Mouse (Mus musculus): ENCODE data around the gene Olfr958. TPM values are rescaled to one million over a fixed set of nuclear protein-coding genes. Genes with fewer than 3 reads are reported as not detected.

Gene Olfr958
- not detected in 2 replicates for polyA plus RNA-seq (2015; fragmentation: Nextera tagmentation; extraction: Ambion mirVana)

GRCm38 (mm10) chr9:39553946-39554345 is at the start of gene Olfr958:
Gene Olfr958 (minus strand): TSS chr9:39554054.
- 58% methylated on average over 2 of the region's 2 CpGs for WGBS
- Histone ChIP-seq H3K4me1 (ENCODE audit: control insufficient read depth, insufficient read depth, low read length) (peaks cover 11% of the 10 kb centered on the region), H3K9me3 (replicated peaks; ENCODE audit: control insufficient read depth, low read length, poor library complexity, severe bottlenecking) (no peaks in the 10 kb centered on the region), H3K36me3 (ENCODE audit: control insufficient read depth, insufficient read depth, low read length) (no peaks in the 10 kb centered on the region), H3K9ac (ENCODE audit: low read depth, low read length) (no peak within 1 kb of the TSS), H3K4me2 (ENCODE audit: low read length) (no peak within 1 kb of the TSS), H3K27ac (ENCODE audit: low read length) (no peak within 1 kb of the TSS), H3K4me3 (ENCODE audit: low read depth, low read length) (no peak within 1 kb of the TSS), H3K27me3 (ENCODE audit: control insufficient read depth, insufficient read depth, low read depth, low read length) (no peaks in the 10 kb centered on the region)
- ATAC-seq, result no peak

DNA sequence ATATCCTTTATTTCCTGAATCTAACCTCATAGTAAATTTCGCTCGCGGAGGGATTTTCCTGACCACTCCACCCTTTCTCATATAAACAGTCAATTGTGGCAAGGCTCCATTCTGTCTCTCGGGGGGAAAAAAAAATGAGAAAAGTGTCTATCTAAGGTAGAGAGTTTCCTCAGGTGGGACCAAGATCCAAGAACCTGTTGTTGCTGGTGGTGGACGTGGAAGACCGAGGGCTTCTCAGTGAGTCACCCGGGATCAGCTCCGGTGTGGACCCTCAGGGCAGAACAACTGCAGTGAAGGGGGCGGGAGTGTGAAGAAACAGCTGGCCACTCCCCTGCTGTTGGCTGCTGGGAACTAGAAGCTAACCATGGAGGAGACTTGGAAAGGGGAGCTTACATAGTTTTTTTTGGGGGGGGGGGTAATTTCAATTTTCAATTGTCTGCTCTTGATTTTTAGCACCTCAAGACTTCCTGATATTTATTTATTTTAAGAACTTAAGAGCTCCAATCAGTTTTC is 49.5 kb upstream of the Olfr958 start:
- ATAC-seq, result peak; percentile 75
- peak overlapping the region; percentile 81 for H3K27ac ChIP-seq (ENCODE audit: low read length)
- peaks cover 5% of the 10 kb centered on the region for H3K4me1 ChIP-seq (ENCODE audit: control insufficient read depth, insufficient read depth, low read length)
- H3K27me3 ChIP-seq (ENCODE audit: control insufficient read depth, insufficient read depth, low read depth, low read length), result no peaks in the 10 kb centered on the region
- peak overlapping the region; percentile 45 for H3K4me3 ChIP-seq (ENCODE audit: low read depth, low read length)
- under 1% methylated on average over 9 of the region's 9 CpGs for WGBS
- H3K9me3 ChIP-seq (replicated peaks; ENCODE audit: control insufficient read depth, low read length, poor library complexity, severe bottlenecking), result no peaks in the 10 kb centered on the region
- peak overlapping the region; percentile 56 for H3K9ac ChIP-seq (ENCODE audit: low read depth, low read length)
- H3K36me3 ChIP-seq (ENCODE audit: control insufficient read depth, insufficient read depth, low read length), result peaks cover 12% of the 10 kb centered on the region
- H3K4me2 ChIP-seq (ENCODE audit: low read length), result peak overlapping the region; percentile 90

DNA sequence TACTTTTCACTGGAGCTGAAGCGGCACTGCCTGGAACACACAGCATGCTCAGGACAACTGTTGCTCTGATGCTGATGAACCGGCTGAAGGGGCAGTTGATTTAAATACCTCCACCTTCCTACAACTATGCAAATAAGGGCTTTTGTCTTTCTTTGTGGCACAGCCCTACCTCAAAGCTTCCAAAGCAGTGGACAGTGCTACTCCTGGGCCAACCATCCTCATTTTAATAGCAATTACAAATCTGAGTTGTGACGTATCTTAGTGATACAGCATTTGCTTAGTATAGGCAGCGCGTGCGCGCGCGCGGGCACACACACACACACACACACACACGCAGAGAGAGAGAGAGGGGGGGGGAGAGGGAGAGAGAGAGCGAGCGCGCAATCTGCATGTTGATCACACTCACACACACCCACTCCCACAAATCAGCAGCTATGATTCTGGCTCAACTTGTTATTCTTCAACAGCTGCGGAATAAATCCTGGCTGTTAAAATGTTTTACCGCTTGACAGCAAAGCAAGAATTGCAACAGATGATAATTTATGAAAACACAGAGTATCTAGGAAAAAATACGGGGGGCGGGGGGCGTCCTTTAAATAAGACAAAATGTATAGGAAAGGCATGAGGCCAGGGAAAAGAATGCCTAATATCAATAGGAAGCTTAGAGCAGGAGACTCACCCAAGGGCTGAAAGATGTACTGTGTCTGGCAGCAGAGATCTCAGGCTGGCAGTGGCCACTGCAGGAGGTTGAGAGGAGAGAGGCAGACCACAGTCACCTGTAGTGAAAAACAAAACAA is 48.9 kb upstream of the Olfr958 start:
- Histone ChIP-seq H3K36me3 (ENCODE audit: control insufficient read depth, insufficient read depth, low read length) (peaks cover 14% of the 10 kb centered on the region), H3K4me2 (ENCODE audit: low read length) (peak overlapping the region; percentile 90), H3K27me3 (ENCODE audit: control insufficient read depth, insufficient read depth, low read depth, low read length) (no peaks in the 10 kb centered on the region), H3K9ac (ENCODE audit: low read depth, low read length) (peak overlapping the region; percentile 56), H3K9me3 (replicated peaks; ENCODE audit: control insufficient read depth, low read length, poor library complexity, severe bottlenecking) (no peaks in the 10 kb centered on the region), H3K27ac (ENCODE audit: low read length) (peak overlapping the region; percentile 81), H3K4me1 (ENCODE audit: control insufficient read depth, insufficient read depth, low read length) (peaks cover 5% of the 10 kb centered on the region), H3K4me3 (ENCODE audit: low read depth, low read length) (peak overlapping the region; percentile 45)
- peak; percentile 93 for ATAC-seq
- WGBS, result under 1% methylated on average over 18 of the region's 19 CpGs

- ATAC-seq, result no peak
- WGBS, result 89% methylated on average over 5 of the region's 5 CpGs
- H3K9ac ChIP-seq (ENCODE audit: low read depth, low read length), result no peak overlapping the region
- no peaks in the 10 kb centered on the region for H3K27me3 ChIP-seq (ENCODE audit: control insufficient read depth, insufficient read depth, low read depth, low read length)
- no peak overlapping the region for H3K4me2 ChIP-seq (ENCODE audit: low read length)
- no peaks in the 10 kb centered on the region for H3K4me1 ChIP-seq (ENCODE audit: control insufficient read depth, insufficient read depth, low read length)
- no peak overlapping the region for H3K4me3 ChIP-seq (ENCODE audit: low read depth, low read length)
- H3K9me3 ChIP-seq (replicated peaks; ENCODE audit: control insufficient read depth, low read length, poor library complexity, severe bottlenecking), result no peaks in the 10 kb centered on the region
- no peak overlapping the region for H3K27ac ChIP-seq (ENCODE audit: low read length)
- no peaks in the 10 kb centered on the region for H3K36me3 ChIP-seq (ENCODE audit: control insufficient read depth, insufficient read depth, low read length)
Observed at GRCm38 (mm10) chr9:39577050-39577449, 23.2 kb upstream of the Olfr958 start.

DNA sequence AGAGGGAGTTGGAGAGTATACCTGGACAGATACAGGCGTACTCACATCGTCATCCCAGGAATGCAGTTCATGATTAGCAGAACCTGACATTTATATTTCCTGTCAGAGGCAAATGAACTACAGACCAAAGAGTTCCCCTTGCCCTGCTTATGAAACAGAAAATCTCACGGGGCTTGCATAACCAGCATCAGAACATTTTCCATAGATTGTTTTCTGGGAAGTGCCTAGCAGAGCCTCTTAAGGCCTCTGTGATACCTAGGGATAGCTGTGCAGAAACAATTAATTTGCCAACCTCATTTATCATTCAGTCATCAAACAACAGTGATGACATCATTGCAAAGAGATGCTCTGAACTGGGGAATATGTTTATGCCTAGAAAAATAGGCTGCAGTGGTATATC is 21.6 kb upstream of the Olfr958 start, which contains the start of gene Olfr959:
Gene Olfr959 (minus strand): TSS at position 101 of the 400 bp plus-strand sequence.
- Histone ChIP-seq H3K36me3 (ENCODE audit: control insufficient read depth, insufficient read depth, low read length) (no peaks in the 10 kb centered on the region), H3K9ac (ENCODE audit: low read depth, low read length) (no peak within 1 kb of the TSS), H3K27me3 (ENCODE audit: control insufficient read depth, insufficient read depth, low read depth, low read length) (no peaks in the 10 kb centered on the region), H3K4me1 (ENCODE audit: control insufficient read depth, insufficient read depth, low read length) (no peaks in the 10 kb centered on the region), H3K27ac (ENCODE audit: low read length) (no peak within 1 kb of the TSS), H3K9me3 (replicated peaks; ENCODE audit: control insufficient read depth, low read length, poor library complexity, severe bottlenecking) (no peaks in the 10 kb centered on the region), H3K4me3 (ENCODE audit: low read depth, low read length) (no peak within 1 kb of the TSS), H3K4me2 (ENCODE audit: low read length) (no peak within 1 kb of the TSS)
- 90% methylated on average over 3 of the region's 3 CpGs for WGBS
- ATAC-seq, result no peak

GRCm38 (mm10) chr9:39558349-39558647 is 4.4 kb upstream of the Olfr958 start:
- Histone ChIP-seq H3K4me1 (ENCODE audit: control insufficient read depth, insufficient read depth, low read length) (peaks cover 11% of the 10 kb centered on the region), H3K9me3 (replicated peaks; ENCODE audit: control insufficient read depth, low read length, poor library complexity, severe bottlenecking) (no peaks in the 10 kb centered on the region), H3K4me3 (ENCODE audit: low read depth, low read length) (no peak overlapping the region), H3K36me3 (ENCODE audit: control insufficient read depth, insufficient read depth, low read length) (no peaks in the 10 kb centered on the region), H3K27ac (ENCODE audit: low read length) (peak overlapping the region; percentile 91; the same call in 1 of the 2 replicates), H3K27me3 (ENCODE audit: control insufficient read depth, insufficient read depth, low read depth, low read length) (no peaks in the 10 kb centered on the region), H3K9ac (ENCODE audit: low read depth, low read length) (no peak overlapping the region), H3K4me2 (ENCODE audit: low read length) (no peak overlapping the region)
- ATAC-seq, result peak; percentile 63

- Histone ChIP-seq H3K4me2 (ENCODE audit: low read length) (no peak overlapping the region), H3K4me3 (ENCODE audit: low read depth, low read length) (no peak overlapping the region), H3K27ac (ENCODE audit: low read length) (peak overlapping the region; percentile 91), H3K36me3 (ENCODE audit: control insufficient read depth, insufficient read depth, low read length) (no peaks in the 10 kb centered on the region), H3K27me3 (ENCODE audit: control insufficient read depth, insufficient read depth, low read depth, low read length) (no peaks in the 10 kb centered on the region), H3K4me1 (ENCODE audit: control insufficient read depth, insufficient read depth, low read length) (peaks cover 11% of the 10 kb centered on the region), H3K9ac (ENCODE audit: low read depth, low read length) (no peak overlapping the region), H3K9me3 (replicated peaks; ENCODE audit: control insufficient read depth, low read length, poor library complexity, severe bottlenecking) (no peaks in the 10 kb centered on the region)
- peak; percentile 97 for ATAC-seq
- 11% methylated on average over 3 of the region's 3 CpGs for WGBS
Observed at GRCm38 (mm10) chr9:39557529-39558348, 3.9 kb upstream of the Olfr958 start.

DNA sequence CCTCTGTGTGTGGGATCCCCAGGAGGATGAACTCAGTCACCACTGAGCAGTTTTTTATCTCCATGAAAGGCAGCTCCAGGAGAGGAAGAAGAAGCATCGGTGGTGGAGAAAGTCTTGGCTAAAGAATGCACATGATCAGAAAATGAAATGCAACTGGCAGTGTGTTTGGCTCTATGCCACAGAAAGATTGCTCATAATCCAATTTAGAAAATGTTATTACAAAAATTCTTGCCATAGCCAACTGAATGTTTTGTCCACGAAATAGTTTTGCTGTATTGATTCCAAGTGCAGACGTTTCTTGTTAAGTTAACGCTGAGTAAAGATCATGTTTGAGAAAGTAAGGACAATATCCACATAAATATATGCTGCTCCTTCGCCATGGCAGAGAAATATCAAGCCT is 3.0 kb downstream of the Olfr958 start:
- no peak overlapping the region for H3K4me2 ChIP-seq (ENCODE audit: low read length)
- 63% methylated on average over 5 of the region's 5 CpGs for WGBS
- H3K27me3 ChIP-seq (ENCODE audit: control insufficient read depth, insufficient read depth, low read depth, low read length), result no peaks in the 10 kb centered on the region
- H3K4me1 ChIP-seq (ENCODE audit: control insufficient read depth, insufficient read depth, low read length), result no peaks in the 10 kb centered on the region
- no peak overlapping the region for H3K9ac ChIP-seq (ENCODE audit: low read depth, low read length)
- H3K36me3 ChIP-seq (ENCODE audit: control insufficient read depth, insufficient read depth, low read length), result no peaks in the 10 kb centered on the region
- no peaks in the 10 kb centered on the region for H3K9me3 ChIP-seq (replicated peaks; ENCODE audit: control insufficient read depth, low read length, poor library complexity, severe bottlenecking)
- no peak overlapping the region for H3K27ac ChIP-seq (ENCODE audit: low read length)
- H3K4me3 ChIP-seq (ENCODE audit: low read depth, low read length), result no peak overlapping the region
- ATAC-seq, result no peak

Measured in midbrain, embryonic 16.5 days (tissue).